Mouse (Mus musculus): ENCODE measurements around the gene Mavs.

GRCm38 (mm10) chr2:131264027-131264426 is 30.2 kb downstream of the Mavs start:
- no peak for TF ChIP-seq CTCF (conservative IDR thresholded peaks at IDR 0.05; ENCODE audit: low read length)
- TF ChIP-seq NANOG (IDR thresholded peaks at IDR 0.05; ENCODE audit: borderline replicate concordance, low read length), result no peak
